Mouse (Mus musculus): Measurements from ENCODE around the gene Pcsk6.

DNA sequence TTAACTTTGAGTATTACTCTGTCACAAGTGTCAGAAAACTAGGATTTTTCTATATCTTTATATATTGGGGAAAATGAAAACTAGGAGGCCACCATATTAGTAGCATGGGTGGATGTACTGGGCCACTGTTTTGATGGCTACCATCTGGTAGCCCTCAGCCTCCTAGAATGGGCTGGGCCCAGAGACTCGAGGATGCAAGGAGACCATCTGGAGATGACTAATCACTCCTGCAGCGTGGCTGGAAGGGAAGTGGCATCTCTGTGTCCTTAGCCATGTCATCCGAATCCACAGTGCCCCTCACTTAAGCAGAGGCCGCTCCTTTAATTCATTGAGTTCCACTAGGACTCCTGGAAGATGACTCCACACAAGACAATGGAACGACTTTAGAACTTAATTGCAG is 115.8 kb downstream of the Pcsk6 start:
- TF ChIP-seq EP300 (IDR thresholded peaks at IDR 0.05; ENCODE audit: low read depth in 1 of 2, low read length in 2 of 2) (no peak), CTCF (IDR thresholded peaks at IDR 0.05 in 2 of 3, conservative IDR thresholded peaks at IDR 0.05 in 1 of 3; ENCODE audit: control insufficient read depth in 1 of 3, insufficient read depth in 1 of 3, low read depth in 2 of 3, low read length in 3 of 3, poor library complexity in 1 of 3, severe bottlenecking in 1 of 3) (no peak), RCOR1 (IDR thresholded peaks at IDR 0.05; ENCODE audit: low read depth, low read length) (no peak), NELFE (IDR thresholded peaks at IDR 0.05; ENCODE audit: low read depth, low read length) (no peak)
